Mouse (Mus musculus): Measurements from ENCODE around the gene Islr2.

Gene Islr2

GRCm38 (mm10) chr9:58220218-58220903 is 16.2 kb upstream of the Islr2 start:
- DNase-seq (ENCODE audit: low read depth, low spot score) = peak; percentile 48

- DNase-seq (ENCODE audit: low read depth, low spot score) = no peak
These were observed 14.4 kb upstream of the Islr2 start for GRCm38 (mm10) chr9:58218539-58218938.

GRCm38 (mm10) chr9:58216402-58216801 is 12.3 kb upstream of the Islr2 start:
- peak; percentile 53 for DNase-seq (ENCODE audit: low read depth, low spot score)

- no peak for DNase-seq (ENCODE audit: low read depth, low spot score)
These were observed 10.5 kb upstream of the Islr2 start for GRCm38 (mm10) chr9:58214519-58215180.

GRCm38 (mm10) chr9:58213865-58214264 is 9.7 kb upstream of the Islr2 start:
- no peak for DNase-seq (ENCODE audit: low read depth, low spot score)

- DNase-seq (ENCODE audit: low read depth, low spot score) = no peak
These were observed 9.3 kb upstream of the Islr2 start for GRCm38 (mm10) chr9:58213377-58213776.

GRCm38 (mm10) chr9:58210304-58210627 is 6.1 kb upstream of the Islr2 start:
- no peak for DNase-seq (ENCODE audit: low read depth, low spot score)

GRCm38 (mm10) chr9:58209462-58210303 is 5.6 kb upstream of the Islr2 start:
- DNase-seq (ENCODE audit: low read depth, low spot score) = no peak

- no peak for DNase-seq (ENCODE audit: low read depth, low spot score)
These were observed 1.9 kb upstream of the Islr2 start for GRCm38 (mm10) chr9:58206013-58206412.

GRCm38 (mm10) chr9:58204448-58205000 is 405 bp upstream of the Islr2 start:
- peak; percentile 91 for DNase-seq (ENCODE audit: low read depth, low spot score)

GRCm38 (mm10) chr9:58202676-58203453 is 1.3 kb downstream of the Islr2 start:
- no peak for DNase-seq (ENCODE audit: low read depth, low spot score)

- DNase-seq (ENCODE audit: low read depth, low spot score) = peak; percentile 21
These were observed 2.1 kb downstream of the Islr2 start for GRCm38 (mm10) chr9:58201861-58202549.

GRCm38 (mm10) chr9:58201091-58201842 is 2.9 kb downstream of the Islr2 start:
- no peak for DNase-seq (ENCODE audit: low read depth, low spot score)

GRCm38 (mm10) chr9:58200270-58201090 is 3.6 kb downstream of the Islr2 start:
- DNase-seq (ENCODE audit: low read depth, low spot score) = no peak

- DNase-seq (ENCODE audit: low read depth, low spot score) = peak; percentile 47
These were observed 4.5 kb downstream of the Islr2 start for GRCm38 (mm10) chr9:58199381-58200269.

GRCm38 (mm10) chr9:58198801-58199371 is 5.2 kb downstream of the Islr2 start:
- DNase-seq (ENCODE audit: low read depth, low spot score) = no peak

- DNase-seq (ENCODE audit: low read depth, low spot score) = peak; percentile 54
These were observed 6.1 kb downstream of the Islr2 start for GRCm38 (mm10) chr9:58197781-58198701.

Measured in mesoderm, embryonic 11.5 days (tissue).